Mouse (Mus musculus) common myeloid progenitor, adult 5-6 weeks (primary cell): ENCODE data around the gene Sfxn4. TPM values are rescaled to one million over a fixed set of nuclear protein-coding genes. Genes with fewer than 3 reads are reported as not detected.
"Not testable (repeated sequence)": the region's sequence is repeated elsewhere in the genome, so short reads cannot be mapped to it uniquely, and the experiment has no call there.

Experiments
- ATAC-seq: replicated peaks from 2 replicates; pipeline ENCODE4 v1.8.0; 2016; ENCODE audit warnings: low read depth, mild to moderate bottlenecking, moderate TSS enrichment, inconsistent platforms; ENCODE audit not compliant: poor library complexity, severe bottlenecking
- total RNA-seq: library from RNA; stranded (forward); fragments of 200-1000, 187-1606 nt; gene quantifications from 2 replicates; pipeline ENCODE4 v1.2.3, GENCODE M21; 2017

Sfxn4 gene
- 3.5 and 4.4 TPM in 2 replicates for total RNA-seq

- ATAC-seq, result peak; percentile 99
Observed at GRCm38 (mm10) chr19:60860868-60861700, at the start of gene Sfxn4. Gene Sfxn4 (minus strand): TSS chr19:60861479.

- no peak for ATAC-seq
Observed at GRCm38 (mm10) chr19:60910304-60910703, 49.0 kb upstream of the Sfxn4 start.

- no peak for ATAC-seq
Observed at GRCm38 (mm10) chr19:60905477-60905876, 44.2 kb upstream of the Sfxn4 start.

GRCm38 (mm10) chr19:60903971-60904370 is 42.7 kb upstream of the Sfxn4 start:
- no peak for ATAC-seq

GRCm38 (mm10) chr19:60903139-60903538 is 41.9 kb upstream of the Sfxn4 start:
- ATAC-seq, result no peak

GRCm38 (mm10) chr19:60895251-60895880 is 34.1 kb upstream of the Sfxn4 start:
- ATAC-seq, result no peak

- peak; percentile 49 for ATAC-seq
Observed at GRCm38 (mm10) chr19:60891934-60892547, 30.8 kb upstream of the Sfxn4 start.

- no peak for ATAC-seq
Observed at GRCm38 (mm10) chr19:60891123-60891470, 29.8 kb upstream of the Sfxn4 start.

- ATAC-seq, result peak; percentile 15
Observed at GRCm38 (mm10) chr19:60890391-60891122, 29.3 kb upstream of the Sfxn4 start.

GRCm38 (mm10) chr19:60889714-60890315 is 28.5 kb upstream of the Sfxn4 start, which contains the start of gene Grk5:
Gene Grk5 (plus strand): TSS chr19:60889749.
- ATAC-seq, result peak; percentile 88

- ATAC-seq, result peak; percentile 24
Observed at GRCm38 (mm10) chr19:60889101-60889713, 27.9 kb upstream of the Sfxn4 start.

GRCm38 (mm10) chr19:60887637-60888036 is 26.4 kb upstream of the Sfxn4 start:
- ATAC-seq, result no peak

- ATAC-seq, result peak; percentile 39; the same call in 1 of the 2 replicates
Observed at GRCm38 (mm10) chr19:60883129-60883528, 21.9 kb upstream of the Sfxn4 start.

- ATAC-seq, result peak; percentile 98
Observed at GRCm38 (mm10) chr19:60874064-60874694, 12.9 kb upstream of the Sfxn4 start, which contains the start of gene Prdx3. Gene Prdx3 (minus strand): TSS chr19:60874556.

GRCm38 (mm10) chr19:60873501-60873900 is 12.2 kb upstream of the Sfxn4 start:
- ATAC-seq, result no peak

GRCm38 (mm10) chr19:60872272-60872671 is 11.0 kb upstream of the Sfxn4 start:
- ATAC-seq, result peak; percentile 3; the same call in 1 of the 2 replicates

- no peak for ATAC-seq
Observed at GRCm38 (mm10) chr19:60871366-60871765, 10.1 kb upstream of the Sfxn4 start.

GRCm38 (mm10) chr19:60870489-60870888 is 9.2 kb upstream of the Sfxn4 start:
- ATAC-seq, result no peak

- ATAC-seq, result not testable (repeated sequence)
Observed at GRCm38 (mm10) chr19:60866169-60866568, 4.9 kb upstream of the Sfxn4 start.
